Mouse (Mus musculus) lung, postnatal 10 days (tissue): ENCODE data around the gene Gm29427.

Source experiments
- DNase-seq: peaks from one replicate; pipeline ENCODE4 v3.0.0; 2021

Gene Gm29427

GRCm38 (mm10) chr1:130640967-130641366 lies 74.6 kb downstream of the Gm29427 start:
- no peak for DNase-seq

GRCm38 (mm10) chr1:130633761-130634410 lies 81.7 kb downstream of the Gm29427 start:
- peak; percentile 80 for DNase-seq

- DNase-seq, result no peak
Observed at GRCm38 (mm10) chr1:130633316-130633715, 82.3 kb downstream of the Gm29427 start.

- no peak for DNase-seq
Observed at GRCm38 (mm10) chr1:130629521-130629920, 86.1 kb downstream of the Gm29427 start, which contains the start of gene Zp3r. Zp3r (minus strand) TSS chr1:130629621.
